Mouse (Mus musculus) bone marrow, adult 2 months (tissue): ENCODE measurements at regions not wholly inside any gene's neighbourhood (a gene's known extent, or its start where the extent isn't known, plus 50 kb on each side); places are given as distances from the start of the nearest gene placed in this dataset.

Experiments
- H3K27ac ChIP-seq: fragments of 200-500 bp; 2 replicates; pipeline ENCODE4 v1.5.1; 2012; ENCODE audit warnings: low read depth, mild to moderate bottlenecking, control low read depth, inconsistent platforms, low read length; ENCODE audit not compliant: control insufficient read depth, poor library complexity, insufficient read depth
- H3K4me1 ChIP-seq: fragments of 200-500 bp; 2 replicates; pipeline ENCODE4 v1.6.1; 2011; ENCODE audit warnings: low read length; ENCODE audit not compliant: control insufficient read depth, insufficient read depth
- H3K4me3 ChIP-seq: fragments of 200-500 bp; replicated peaks from 2 replicates; pipeline ENCODE3; 2011; ENCODE audit warnings: mild to moderate bottlenecking, low read depth, low read length, control low read depth; ENCODE audit not compliant: control insufficient read depth
- CTCF ChIP-seq: fragments of 200-500 bp; IDR thresholded peaks from 2 replicates; pipeline ENCODE4 v1.5.1; 2011; ENCODE audit warnings: low read length, control low read depth; ENCODE audit not compliant: control insufficient read depth, insufficient read depth
- POLR2A ChIP-seq: fragments of 200-500 bp; IDR thresholded peaks from 2 replicates; pipeline ENCODE4 v1.6.1; 2011; ENCODE audit warnings: low read depth, mild to moderate bottlenecking, control low read depth, low read length, borderline replicate concordance; ENCODE audit not compliant: control insufficient read depth
- whole genome bisulfite sequencing: fragments of 180-500 bp; shearing (Covaris S2); methylation state at CpG from one replicate; pipeline ENCODE4 v1.1.7; 2018; 5-methylcytosine and 5-hydroxymethylcytosine counted together

DNA sequence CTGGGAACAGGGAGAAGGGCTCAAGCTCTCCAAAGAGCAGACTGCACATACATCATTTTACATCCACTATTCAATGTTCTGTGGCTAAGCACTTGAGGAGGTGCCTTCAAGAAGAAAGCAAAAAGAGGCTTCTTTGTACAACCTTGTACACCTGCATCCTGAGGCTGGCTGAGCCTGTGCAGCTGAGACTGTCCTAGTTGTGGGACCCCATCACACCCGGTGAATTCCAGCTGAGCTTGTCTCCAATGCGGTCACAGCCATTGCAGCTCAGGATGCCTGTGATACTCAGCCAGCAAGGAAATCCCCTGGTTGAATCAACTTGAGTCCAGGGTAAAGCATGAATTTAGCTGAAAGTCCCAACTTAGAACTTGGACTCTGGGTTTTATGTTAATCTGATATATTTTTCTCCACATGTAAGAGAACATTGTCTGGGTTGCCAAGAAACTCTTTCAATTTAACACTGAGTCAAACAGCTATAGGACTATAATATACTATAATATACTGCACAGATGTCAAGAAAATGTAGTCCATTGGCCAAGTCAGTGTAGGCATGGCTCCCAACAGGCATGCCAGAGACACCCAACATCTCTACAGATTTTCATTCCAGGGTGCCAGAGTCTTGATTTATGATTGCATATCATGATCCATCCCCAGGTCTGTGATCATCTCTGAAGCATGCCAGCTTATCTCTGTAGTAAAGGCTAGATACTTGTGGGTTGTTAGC, 599.2 kb downstream of the Pard3 start:
- WGBS, result 93% methylated on average over 2 of the region's 2 CpGs
- Histone ChIP-seq H3K27ac (no peak overlapping the region), H3K4me3 (no peak overlapping the region), H3K4me1 (no peaks in the 10 kb centered on the region)
- no peak for TF ChIP-seq CTCF
- no peak for TF ChIP-seq POLR2A

DNA sequence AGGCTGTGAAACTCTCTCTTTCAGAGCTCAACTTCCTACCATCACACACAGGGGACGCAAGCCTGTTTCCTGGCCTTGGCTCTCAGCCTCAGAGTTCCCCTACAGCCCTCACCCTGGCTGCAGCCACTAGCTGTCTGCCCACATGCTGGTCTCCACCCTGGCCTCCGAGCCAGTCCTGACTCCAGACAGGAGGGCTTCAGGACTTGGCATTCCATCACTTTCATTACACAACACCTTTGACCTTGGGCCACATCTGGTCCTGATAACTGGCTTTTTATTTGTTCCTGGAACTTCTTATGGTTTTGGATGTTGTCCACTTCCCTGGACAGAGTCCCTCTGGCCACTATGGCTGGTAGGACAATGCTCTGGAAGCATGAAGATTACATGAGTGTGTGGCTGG, 602.9 kb downstream of the Pard3 start:
- Histone ChIP-seq H3K27ac (no peak overlapping the region; the same call in 1 of the 2 replicates), H3K4me1 (no peaks in the 10 kb centered on the region), H3K4me3 (no peak overlapping the region)
- WGBS, result 69% methylated on average over 2 of the region's 2 CpGs
- TF ChIP-seq CTCF (no peak), POLR2A (no peak)

GRCm38 (mm10) chr8:127668991-127669390, 605.3 kb downstream of the Pard3 start:
- TF ChIP-seq POLR2A, result no peak
- TF ChIP-seq CTCF, result no peak
- WGBS, result 31% methylated on average over 2 of the region's 2 CpGs
- Histone ChIP-seq H3K4me3 (no peak overlapping the region), H3K4me1 (no peaks in the 10 kb centered on the region), H3K27ac (no peak overlapping the region)

DNA sequence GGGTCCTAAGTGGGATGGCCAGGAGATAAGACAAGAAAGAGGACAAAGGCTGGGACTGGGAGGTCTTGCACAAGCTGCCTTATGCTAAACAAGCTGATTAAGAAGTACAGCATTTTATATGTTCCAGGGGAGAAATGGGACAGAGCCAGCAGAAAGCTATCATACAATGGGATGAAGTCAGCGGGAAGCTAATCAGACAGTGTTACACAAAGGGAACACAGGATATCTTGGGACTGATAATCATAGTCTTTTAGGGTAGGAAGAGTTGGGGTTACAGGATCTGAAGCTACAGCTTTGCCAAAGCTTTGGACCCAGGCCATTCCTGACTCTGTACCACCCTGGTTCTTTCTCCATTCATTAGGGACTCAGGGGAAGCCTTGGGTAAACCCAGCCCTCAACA, 610.4 kb downstream of the Pard3 start:
- H3K27ac ChIP-seq, result no peak overlapping the region
- H3K4me3 ChIP-seq, result no peak overlapping the region
- no peaks in the 10 kb centered on the region for H3K4me1 ChIP-seq
- no peak for TF ChIP-seq CTCF
- TF ChIP-seq POLR2A, result no peak
- 73% methylated on average over 1 of the region's 1 CpGs for WGBS

GRCm38 (mm10) chr8:127675377-127675776, 611.7 kb downstream of the Pard3 start:
- no peaks in the 10 kb centered on the region for H3K4me1 ChIP-seq
- TF ChIP-seq POLR2A (no peak), CTCF (no peak)
- H3K4me3 ChIP-seq, result no peak overlapping the region
- no peak overlapping the region for H3K27ac ChIP-seq
- WGBS, result 84% methylated on average over 4 of the region's 4 CpGs

DNA sequence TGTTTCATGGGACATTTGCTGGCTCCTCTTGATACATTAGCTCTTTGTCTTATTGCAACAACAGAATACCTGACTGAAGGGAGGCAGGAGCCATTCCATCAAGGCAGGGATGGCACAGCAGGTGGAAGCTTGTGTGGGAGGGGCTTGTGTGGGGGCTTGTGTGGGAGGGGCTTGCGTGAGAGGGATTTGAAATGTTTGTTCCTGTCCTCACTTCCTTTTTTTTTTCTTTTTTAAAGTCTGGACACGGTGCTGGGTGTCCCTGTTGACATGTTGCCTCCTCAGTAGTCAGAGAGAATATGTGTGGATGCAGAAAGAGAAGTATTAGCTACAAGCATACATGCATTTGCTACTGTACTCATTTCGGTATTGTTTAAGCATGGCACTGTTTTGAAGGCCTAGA, 616.5 kb downstream of the Pard3 start:
- 30% methylated on average over 3 of the region's 3 CpGs for WGBS
- TF ChIP-seq POLR2A (no peak), CTCF (no peak)
- H3K4me3 ChIP-seq, result no peak overlapping the region
- H3K4me1 ChIP-seq, result no peaks in the 10 kb centered on the region
- no peak overlapping the region for H3K27ac ChIP-seq

DNA sequence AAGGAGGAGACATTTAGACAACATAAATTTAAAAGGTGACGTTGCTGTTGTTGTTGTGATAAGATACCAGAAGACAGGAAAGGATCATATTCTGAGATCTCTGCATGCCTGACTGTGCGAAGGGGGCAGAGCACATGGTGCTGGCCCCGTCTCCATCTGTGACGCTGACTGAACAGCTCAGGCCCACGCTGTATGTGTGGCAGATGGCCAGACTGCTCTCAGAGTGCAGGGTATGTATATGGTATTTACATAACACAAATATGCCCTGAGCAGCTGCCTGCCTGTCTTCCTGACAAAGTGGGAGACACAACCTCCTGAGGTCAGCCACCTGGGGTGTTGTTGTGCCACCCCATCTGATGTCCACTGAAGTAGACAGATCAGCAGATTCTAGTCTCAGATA, 620.5 kb downstream of the Pard3 start:
- Histone ChIP-seq H3K4me3 (no peak overlapping the region), H3K4me1 (no peaks in the 10 kb centered on the region), H3K27ac (no peak overlapping the region)
- WGBS, result 81% methylated on average over 5 of the region's 5 CpGs
- no peak for TF ChIP-seq CTCF
- TF ChIP-seq POLR2A, result no peak

GRCm38 (mm10) chr8:127690792-127691191, 627.1 kb downstream of the Pard3 start:
- Histone ChIP-seq H3K4me1 (no peaks in the 10 kb centered on the region), H3K27ac (no peak overlapping the region), H3K4me3 (no peak overlapping the region)
- no peak for TF ChIP-seq CTCF
- TF ChIP-seq POLR2A, result no peak
- 81% methylated on average over 4 of the region's 4 CpGs for WGBS

- TF ChIP-seq CTCF (no peak), POLR2A (no peak)
- Histone ChIP-seq H3K4me1 (no peaks in the 10 kb centered on the region), H3K4me3 (no peak overlapping the region), H3K27ac (no peak overlapping the region)
- 86% methylated on average over 4 of the region's 4 CpGs for WGBS
These were observed 634.7 kb downstream of the Pard3 start for GRCm38 (mm10) chr8:127698404-127698803.
